Mouse (Mus musculus) C2C12 (cell line): ENCODE measurements around the gene Tmco3.

Experiments
- CTCF ChIP-seq: IDR thresholded peaks from one replicate; pipeline ENCODE4 v1.5.1; 2011; ENCODE audit not compliant: control insufficient read depth, insufficient read depth, insufficient read length
- MYOG ChIP-seq: IDR thresholded peaks from one replicate; pipeline ENCODE4 v1.6.1; 2011; ENCODE audit not compliant: control insufficient read depth, insufficient read length; ENCODE audit errors: extremely low read depth

DNA sequence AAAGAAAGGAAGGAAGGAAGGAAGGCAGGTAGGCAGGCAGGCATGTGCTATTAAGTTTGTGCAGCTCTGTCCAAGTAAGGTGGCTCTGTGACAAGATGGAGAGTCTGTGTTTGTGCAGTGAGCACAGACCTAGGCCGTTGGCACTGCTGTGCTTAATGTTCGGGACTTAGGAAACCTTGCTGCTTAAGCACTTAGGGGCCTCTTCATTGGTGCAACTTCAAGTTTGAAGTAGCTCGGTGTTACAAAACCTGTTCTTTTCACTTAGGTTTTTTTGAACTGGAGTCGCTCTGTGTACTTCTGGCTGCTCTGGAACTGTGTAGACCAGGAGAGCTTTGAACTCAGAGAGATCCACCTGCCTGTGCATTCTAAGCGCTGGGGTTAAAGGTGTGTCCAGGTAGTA, 15.2 kb upstream of the Tmco3 start:
- TF ChIP-seq MYOG (no peak), CTCF (no peak)
